Mouse (Mus musculus): Measurements from ENCODE around the gene Gdi1. TPM values are rescaled to one million over a fixed set of nuclear protein-coding genes. Genes with fewer than 3 reads are reported as not detected.

The Gdi1 gene
- 10 to 100 TPM; 71.4 to 80.9 TPM for total RNA-seq (2021)

DNA sequence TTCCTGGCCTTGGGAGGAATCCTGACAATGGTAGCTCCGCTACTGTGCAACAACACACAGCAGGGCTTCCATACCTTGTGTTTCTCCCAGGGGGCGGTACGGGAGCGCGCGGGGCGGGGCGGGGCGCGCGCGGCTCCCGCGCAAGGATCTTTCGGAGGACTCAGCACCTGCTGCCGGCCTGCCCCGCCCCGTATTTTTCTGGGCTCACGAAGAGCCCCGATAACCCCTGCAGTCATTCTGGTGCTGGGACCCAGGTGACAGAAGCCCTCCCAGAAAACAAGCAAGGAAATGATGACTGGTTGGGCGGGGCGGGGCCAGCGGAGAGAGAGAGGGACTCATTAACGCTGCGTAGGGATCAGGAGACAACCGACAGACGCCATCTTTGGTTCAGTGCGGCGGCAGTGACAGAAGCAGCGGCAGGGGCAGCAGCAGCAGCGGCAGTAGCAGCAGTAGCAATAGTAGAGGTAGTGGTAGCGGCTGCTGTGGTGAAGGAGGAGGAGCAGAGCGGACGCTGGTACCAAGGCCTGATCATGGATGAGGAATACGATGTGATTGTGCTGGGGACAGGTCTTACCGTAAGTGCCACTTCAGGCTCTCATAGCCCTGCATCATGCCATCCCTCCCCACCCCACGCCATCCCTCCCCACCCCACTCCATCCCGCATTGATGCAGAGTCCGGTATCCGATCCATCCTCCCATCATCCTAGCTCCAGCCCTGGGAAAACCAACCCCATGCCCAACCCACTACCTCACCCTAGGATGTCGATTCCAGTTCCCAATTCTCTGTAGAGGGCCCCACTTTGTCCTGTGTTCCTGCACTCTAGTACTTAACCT lies at the start of gene Gdi1:
TSS of gene Gdi1 (plus strand) at position 132 of the 834 bp plus-strand sequence.
- peak; percentile 57 for DNase-seq (ENCODE audit: low spot score)
- intact Hi-C loops (cut with DNase I), result loop anchor here (2.0 kb wide), 1 partner anchor 56 kb away; the partner anchor contains the start of gene Flna

DNA sequence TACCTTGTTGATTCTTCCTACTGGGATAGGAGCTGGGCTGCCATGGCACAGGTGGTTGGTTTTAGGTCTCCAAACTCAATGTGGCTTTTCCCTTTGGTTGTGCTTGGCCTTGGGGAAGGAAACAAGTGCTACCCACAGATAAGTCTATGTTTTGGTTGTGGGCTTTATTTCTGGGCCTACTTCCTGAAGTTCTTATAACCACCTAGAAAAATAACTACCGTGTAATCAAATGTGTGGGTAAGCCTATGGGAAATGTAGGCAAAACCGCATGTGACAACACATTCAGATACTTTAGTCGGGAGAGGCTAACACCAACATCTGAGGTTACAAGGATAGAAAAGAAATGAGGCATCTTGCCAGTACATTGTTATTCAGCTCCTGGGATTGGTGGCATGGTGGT lies 47.1 kb upstream of the Gdi1 start:
- DNase-seq (ENCODE audit: low spot score), result no peak
- intact Hi-C loops (cut with DNase I), result no loop called here

DNA sequence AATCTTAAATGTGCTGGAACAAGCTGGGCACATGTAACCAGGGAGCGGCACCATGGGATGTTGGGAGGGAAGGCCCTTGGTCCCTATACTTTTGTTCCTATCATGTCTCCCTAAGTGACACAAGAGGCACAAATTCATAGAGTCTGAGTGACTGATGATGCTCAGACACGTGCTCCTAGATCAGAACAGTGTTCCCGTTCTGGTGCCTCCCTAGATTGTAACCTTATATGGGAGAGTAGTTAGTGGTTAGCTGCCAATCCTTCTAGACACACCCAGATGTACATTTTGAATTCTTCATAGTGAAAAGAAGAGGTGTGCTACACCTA lies 35.1 kb upstream of the Gdi1 start:
- DNase-seq (ENCODE audit: low spot score), result no peak
- intact Hi-C loops (cut with DNase I), result no loop called here

DNA sequence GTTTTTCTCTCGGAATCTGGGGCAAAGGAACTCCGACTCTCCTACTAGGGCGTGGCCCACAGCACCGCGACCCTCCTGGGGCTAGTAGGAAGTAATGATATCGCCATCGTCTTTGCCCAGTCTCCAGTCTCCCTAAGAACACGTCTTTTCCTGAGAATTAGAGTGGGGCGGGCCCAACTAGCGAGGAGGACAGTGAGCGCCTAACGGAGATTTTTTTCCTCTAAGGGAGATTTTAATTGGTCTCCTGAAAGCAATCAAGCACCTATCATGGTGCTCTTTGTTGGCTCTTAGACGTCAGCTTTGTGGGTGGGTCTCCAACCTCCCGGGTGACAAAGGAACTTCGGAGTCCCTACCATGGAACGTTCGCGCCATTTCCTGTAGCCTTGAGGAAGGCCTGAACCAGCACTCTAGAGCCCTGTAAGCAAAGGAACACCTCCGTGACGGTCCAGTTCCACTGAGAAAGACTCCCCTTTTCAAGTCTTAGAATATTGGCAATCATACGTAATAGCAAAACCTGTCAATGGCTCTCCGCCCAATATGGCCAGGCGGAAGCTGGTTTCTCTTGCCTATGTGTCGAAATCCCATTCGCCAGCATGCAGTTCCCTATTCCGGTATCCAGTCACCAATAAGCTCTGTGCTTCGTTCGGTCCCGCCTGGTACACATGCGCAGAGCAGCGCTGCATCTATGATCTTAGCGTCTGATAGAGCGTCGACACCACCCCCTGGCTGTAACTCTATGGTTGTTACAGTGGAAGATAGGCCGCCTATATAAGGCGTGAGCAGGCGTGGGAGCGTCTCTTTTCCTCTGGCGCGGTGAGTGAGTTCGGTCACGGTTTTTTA lies 34.5 kb upstream of the Gdi1 start, which contains the start of gene Rpl10:
TSS of gene Rpl10 (plus strand) at position 751 of the 840 bp plus-strand sequence.
- intact Hi-C loops (cut with DNase I), result no loop called here
- DNase-seq (ENCODE audit: low spot score), result peak; percentile 91

DNA sequence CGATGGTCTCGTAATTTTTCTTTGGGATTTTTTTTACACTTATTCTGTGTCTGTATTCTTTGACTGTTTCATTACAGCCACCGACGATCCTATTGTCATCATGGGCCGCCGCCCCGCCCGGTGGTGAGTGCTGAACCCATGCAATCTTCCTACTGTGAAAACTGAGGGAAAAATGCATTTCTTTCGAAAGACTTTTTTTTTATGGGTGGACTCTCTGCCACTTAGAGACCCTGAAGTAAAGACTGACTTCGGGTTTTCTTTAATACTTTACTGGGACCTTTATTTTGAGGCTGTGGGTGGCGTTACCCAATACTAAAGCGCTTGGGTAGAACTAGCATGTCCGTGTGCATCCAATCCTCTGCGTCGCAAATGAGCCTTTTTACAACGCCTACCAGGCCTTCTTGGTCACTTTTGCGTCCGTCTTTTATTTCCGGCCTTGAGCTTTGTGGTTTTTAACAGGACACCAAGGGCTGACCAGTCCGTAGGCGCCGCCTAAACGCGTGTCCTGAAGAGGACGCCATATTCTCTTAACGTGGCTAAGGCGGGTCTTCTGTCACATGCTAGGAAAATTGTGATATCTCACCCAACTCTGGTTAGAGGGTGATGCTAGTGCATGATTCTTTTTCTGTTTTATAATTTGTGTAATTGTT lies 33.8 kb upstream of the Gdi1 start:
- DNase-seq (ENCODE audit: low spot score), result no peak
- intact Hi-C loops (cut with DNase I), result no loop called here

DNA sequence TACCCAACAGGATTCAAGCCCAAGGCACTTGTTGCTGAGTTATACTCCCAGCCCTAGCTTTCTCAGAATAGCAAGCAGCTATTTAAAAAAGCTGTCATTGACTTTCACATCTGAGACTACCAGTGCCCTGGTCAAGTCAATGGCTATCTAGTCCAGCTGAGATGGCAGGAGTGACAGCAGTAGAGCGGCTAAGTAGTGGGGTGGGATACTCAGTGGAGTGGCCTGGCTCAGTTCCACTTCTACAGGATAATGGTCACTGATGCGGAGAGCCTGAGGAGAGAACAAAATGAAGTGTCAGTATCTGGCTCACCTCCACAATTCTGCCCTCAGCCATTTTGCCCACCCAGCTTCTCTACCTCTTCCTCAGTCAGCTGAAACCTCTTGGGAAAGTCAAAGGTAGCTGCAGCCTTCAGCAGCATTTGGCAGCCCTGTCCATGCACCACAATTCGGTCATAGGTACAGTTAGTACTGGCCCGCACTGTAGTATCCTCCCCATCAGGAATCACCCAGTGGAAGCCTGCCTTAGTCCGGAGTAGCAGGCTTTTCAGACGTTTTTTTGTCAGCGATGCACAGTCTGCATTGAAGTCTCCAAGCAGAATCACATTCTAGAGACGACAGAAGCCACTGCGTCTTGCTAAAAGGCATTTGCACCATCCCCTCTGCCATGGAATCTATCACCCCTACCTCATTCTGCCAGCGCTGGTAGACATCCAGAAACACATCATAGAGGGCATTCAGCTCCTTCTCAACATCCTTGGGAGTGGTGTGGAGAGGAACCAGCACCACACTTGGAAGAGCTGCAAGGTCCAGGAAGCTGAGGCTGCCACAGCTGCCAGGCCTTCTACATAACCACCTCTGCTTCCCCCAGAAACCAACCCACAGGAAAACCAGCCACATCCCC lies 31.1 kb upstream of the Gdi1 start:
- no peak for DNase-seq (ENCODE audit: low spot score)
- intact Hi-C loops (cut with DNase I), result no loop called here

DNA sequence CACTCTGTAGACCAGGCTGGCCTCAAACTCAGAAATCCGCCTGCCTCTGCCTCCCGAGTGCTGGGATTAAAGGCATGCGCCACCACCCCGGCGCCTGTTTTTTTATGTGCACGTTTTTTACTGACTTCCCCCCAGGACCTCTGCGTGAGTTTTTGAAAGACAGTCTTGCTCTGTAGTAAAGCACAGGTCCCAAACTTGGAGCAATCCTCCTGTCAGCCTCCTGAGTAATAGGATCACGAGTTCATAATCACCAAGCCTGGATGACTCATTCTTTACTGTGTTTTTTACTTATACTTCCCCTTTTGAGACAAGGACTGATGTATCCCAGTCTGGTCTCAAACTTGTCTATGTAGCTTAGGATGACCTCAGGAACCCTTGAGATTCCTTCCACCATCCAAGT lies 26.9 kb upstream of the Gdi1 start:
- intact Hi-C loops (cut with DNase I), result no loop called here

DNA sequence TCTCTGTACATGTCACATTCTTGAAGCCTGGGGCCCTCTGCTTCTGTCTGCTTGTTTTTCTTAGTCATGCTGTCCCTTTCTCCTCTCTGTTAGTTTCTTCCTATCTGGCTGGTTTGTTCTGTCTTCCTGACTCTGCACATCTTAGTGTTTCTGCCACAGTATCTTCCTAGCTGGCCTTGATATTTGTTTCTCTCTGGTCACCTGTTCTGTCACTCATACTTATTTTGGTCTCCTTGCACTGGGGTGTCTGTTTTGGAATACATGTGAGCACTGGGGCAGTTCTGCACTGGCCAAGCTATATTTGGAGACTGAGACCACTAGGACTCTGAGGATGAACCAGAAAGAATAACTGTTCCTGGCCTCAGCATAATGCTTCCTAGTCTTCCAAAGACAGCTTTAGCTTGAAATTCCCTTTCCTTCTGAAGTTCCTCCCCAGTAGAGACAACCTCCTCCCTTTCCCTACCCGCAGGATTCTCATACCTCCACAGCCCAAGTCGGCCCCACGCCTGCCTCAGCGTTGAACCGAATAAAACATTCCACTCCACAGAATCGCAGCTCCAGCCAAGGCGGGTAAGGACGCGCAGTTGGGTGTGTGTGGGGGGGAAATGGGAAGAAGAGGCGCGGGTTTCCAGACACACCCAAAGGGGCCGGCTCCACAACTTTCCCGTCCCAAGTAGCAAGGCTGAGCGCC lies 23.6 kb upstream of the Gdi1 start:
- intact Hi-C loops (cut with DNase I), result no loop called here
- DNase-seq (ENCODE audit: low spot score), result no peak

More for the DNA sequence above, 26.9 kb upstream of the Gdi1 start:
- DNase-seq (ENCODE audit: low spot score), result no peak

DNA sequence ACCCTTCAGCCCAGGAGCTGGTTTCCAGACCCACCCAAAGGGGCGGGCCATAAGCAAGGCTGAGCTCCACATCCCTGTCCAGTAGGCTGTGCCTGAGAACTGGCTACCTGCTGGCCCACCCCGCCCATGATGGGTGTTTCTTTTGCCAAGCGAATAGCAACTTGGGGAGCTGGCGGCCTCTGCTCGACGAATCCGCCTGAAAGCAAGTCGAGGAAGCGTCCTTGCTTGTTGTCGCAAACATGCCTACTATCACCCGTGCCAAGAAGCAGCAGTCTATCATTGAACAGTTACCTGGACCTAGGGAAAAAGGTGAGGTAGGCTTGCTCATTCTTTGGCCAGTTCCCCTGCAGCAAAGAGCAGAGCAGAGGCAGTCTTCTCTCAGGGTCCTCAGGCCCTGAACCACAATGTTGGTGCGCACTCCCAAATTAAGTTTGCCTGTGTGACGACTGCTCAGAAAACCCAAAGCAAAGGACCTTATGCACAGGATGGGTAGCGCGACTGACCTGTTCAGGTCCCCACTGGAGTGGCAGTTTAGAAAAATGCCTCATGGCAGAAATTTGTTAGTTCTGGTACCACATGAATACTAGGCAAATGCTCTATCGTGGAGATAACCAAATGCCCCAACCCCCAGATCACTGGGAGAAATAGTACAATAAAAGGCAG lies 22.9 kb upstream of the Gdi1 start, which contains the start of the genes Taz and Dnase1l1:
TSS of gene Taz (plus strand) at position 181 of the 663 bp plus-strand sequence.
TSS of gene Dnase1l1 (minus strand) at position 606 of the 663 bp plus-strand sequence.
- intact Hi-C loops (cut with DNase I), result no loop called here
- peak; percentile 81 for DNase-seq (ENCODE audit: low spot score)

DNA sequence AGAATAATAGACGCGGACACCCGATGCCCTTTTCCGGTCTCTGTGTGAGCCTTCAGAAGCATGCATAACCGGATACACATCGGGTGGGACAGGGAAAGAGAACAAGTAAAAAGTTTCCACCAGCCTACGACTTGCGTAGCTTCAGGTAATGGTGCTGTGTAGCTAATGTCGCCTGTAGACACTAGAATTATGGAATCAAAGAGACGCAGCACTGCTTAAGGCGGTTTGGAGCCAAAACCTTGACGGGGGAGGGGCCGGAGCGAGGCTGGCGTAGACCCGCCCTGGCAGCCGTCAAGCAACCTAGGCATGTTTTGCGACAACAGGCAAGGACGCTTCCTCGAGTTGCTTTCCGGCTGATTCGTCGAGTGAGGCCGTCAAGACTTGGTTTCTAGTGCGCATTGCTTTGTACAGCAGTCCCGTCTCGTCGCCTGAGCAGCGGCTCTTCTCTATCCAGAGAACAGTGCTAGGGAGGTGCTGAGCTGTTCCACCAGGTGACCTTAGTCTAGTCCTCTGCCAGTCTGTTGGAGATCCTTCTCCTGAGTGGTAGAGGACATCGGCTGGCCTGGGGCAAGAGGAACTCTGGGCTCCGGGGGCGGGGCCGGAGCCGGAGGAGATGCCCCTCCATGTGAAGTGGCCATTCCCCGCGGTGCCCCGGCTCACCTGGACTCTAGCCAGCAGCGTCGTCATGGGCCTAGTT lies 22.3 kb upstream of the Gdi1 start:
- peak; percentile 75 for DNase-seq (ENCODE audit: low spot score)
- intact Hi-C loops (cut with DNase I), result no loop called here

DNA sequence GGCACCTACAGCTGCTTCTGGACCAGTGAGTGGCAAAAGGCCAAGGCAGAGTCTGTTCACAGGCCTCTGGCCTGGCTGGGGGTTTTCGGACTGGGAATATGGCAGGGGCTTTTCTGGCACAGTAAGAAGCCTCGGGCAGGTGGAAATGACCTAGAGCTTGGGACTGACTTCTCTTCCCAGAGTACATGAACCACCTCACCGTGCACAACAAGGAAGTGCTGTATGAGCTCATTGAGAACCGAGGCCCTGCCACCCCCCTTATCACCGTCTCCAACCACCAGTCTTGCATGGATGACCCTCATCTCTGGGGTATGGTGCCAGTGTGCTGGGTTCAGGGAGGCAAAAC lies 21.7 kb upstream of the Gdi1 start:
- intact Hi-C loops (cut with DNase I), result no loop called here
- no peak for DNase-seq (ENCODE audit: low spot score)

DNA sequence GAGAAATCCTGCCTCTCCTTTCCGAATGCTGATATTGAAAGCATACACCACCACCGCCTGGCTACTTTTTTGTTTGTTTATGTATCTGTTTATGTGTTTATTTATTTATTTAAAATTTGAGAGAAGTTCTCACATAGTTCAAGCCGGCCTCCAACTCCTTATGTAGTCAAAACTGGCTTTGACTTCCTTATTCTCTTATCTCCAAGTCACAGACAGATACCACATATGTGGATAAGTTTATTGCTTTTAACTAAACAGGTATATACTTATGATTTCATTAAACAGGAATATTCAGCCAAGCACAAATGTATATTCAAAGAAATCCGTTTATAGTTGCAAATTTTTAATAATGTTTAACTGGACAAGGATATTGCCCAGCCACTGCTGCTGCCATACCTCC lies 11.4 kb upstream of the Gdi1 start:
- DNase-seq (ENCODE audit: low spot score), result no peak
- intact Hi-C loops (cut with DNase I), result no loop called here

DNA sequence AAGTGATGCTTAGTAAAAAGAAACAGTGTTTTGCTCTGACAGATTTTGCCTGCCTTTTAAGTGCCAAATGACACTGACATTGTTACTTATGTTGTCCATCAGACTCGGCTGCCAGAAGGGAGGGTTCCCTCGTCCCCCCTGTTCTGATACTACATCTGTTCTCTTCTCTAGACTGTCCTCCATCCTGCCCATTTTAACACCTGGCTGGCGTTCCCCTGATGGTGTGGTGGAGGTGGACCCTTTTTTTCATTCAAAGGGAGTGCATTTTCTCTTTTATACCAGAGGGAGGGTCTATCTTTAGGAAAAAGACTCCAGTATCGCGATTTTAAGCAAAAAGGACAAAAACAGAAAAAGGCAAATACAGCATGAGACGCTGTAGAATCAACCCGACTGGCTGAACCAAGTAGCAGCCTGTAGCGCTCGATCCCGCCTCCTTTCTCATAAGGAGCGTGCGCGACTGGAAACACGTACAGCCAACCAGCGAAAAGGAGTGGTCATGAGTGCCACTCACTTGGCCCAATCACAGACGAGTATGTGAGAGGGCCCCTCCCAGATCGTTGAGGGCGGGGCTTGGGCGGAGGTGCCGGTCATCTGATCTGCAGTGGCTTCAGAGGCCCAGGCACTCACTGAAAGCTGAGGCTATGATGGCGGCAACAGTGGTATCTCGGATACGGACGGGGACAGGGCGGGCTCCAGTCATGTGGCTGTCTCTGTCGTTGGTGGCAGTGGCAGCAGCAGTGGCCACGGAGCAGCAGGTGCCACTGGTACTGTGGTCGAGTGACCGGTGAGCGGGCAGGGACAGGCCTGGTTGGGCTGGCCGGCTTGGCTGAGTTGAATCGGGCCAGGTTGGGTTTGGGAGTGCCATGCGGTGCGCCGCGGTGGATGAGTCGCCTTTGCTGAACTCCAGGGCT lies 8.0 kb upstream of the Gdi1 start, which contains the start of gene Atp6ap1:
TSS of gene Atp6ap1 (plus strand) at position 560 of the 911 bp plus-strand sequence.
- intact Hi-C loops (cut with DNase I), result no loop called here
- peak; percentile 91 for DNase-seq (ENCODE audit: low spot score)

DNA sequence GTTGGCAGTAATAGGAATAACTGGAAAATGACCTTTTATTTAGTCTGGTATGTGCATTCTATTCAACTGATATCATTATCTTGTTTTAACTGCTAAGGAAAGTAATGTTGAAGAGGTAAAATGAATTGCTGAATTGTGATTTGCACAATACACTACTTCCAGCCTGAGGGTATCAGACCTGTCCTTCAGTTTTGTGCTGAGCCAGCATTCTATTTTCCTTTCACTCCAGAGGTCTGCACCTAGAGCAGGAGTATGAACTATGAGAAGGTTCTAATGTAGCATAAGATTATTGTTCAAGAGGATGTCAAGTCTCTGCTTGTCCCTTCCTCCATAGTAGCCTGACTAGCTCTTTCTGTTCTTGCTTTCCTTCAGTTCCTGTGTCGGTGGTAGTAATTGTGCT lies 6.5 kb upstream of the Gdi1 start:
- DNase-seq (ENCODE audit: low spot score), result no peak
- intact Hi-C loops (cut with DNase I), result no loop called here

DNA sequence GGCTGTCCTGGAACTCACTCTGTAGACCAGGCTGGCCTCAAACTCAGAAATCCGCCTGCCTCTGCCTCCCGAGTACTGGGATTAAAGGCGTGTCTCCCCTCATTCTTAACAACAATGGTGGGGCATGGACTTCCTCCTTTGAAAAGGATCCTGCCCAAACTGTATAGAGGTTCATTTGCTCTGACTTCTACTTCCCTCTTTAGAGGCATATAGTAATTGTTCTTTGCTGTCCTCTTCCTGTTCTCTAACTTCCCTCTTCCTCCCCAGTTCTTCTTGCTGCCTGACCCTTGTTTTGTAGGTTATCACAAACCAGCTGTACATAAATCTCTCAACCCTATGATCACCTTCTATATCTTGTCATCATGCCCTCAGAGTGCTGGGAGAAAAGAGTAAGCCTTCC lies 5.1 kb upstream of the Gdi1 start:
- no peak for DNase-seq (ENCODE audit: low spot score)
- intact Hi-C loops (cut with DNase I), result no loop called here

DNA sequence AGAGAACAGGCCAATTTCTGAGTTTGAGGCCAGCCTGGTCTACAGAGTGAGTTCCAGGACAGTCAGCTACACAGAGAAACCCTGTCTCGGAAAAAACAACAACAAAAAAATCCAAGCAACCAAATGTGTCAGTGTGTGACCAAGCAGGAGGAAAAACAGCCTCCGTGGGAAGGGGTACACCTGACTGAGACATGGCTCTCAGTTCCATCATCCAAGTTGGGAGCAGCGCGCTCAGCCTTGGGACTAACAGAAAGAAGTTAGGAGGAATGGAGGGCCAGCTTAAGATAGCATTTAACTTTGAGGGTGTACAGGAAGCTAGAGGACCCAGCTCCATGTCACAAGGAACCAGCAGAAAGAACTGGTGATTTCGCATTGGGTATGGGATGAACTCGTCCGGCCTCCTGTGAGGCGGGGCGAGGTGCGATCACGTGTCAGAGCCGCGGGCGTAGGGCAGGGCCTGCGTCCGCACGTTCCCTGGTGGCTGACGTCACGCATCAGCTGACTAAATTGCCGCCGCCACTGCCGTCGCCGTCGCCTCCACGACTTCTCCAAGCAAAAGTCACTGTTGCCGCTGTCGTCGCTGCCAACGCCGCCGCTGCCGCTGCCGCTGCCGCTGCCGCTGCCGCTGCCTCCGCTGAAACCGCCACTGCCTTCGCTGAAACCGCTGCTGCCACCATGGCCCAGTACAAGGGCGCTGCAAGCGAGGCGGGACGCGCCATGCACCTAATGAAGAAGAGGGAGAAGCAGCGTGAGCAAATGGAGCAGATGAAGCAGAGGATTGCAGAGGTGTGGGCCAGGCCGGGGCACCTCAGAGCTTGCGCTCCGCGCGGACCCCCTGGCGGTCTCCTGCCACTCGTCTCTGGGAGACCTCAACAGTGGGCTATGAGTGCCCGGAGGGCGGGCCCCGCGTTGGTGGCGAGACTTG lies 8.0 kb downstream of the Gdi1 start, which contains the start of gene Fam50a:
TSS of gene Fam50a (plus strand) at position 494 of the 925 bp plus-strand sequence.
- peak; percentile 80 for DNase-seq (ENCODE audit: low spot score)
- intact Hi-C loops (cut with DNase I), result loop anchor here (5.0 kb wide), 1 partner anchor 54 kb away; no protein-coding TSS in a partner anchor
